In genomic region chr8:78630414-78631164, GRCm38 (mm10) we compare ENCODE assay signal across 8 mouse cellular contexts.
DNase-seq lines count a peak whose midpoint lies in the region; ATAC-seq and TF ChIP-seq lines count a peak whose summit lies in the region.

No protein-coding gene starts in this region.

- TF ChIP-seq CTCF in bone marrow, adult 2 months (IDR thresholded peaks at IDR 0.05; ENCODE audit: control insufficient read depth, insufficient read depth, low read length) = no peak

- no peak overlapping the region for H3K9ac ChIP-seq in hindbrain, embryonic 13.5 days
- H3K9ac ChIP-seq in hindbrain, embryonic 11.5 days (ENCODE audit: low read depth, low read length) = no peak overlapping the region
- no peak overlapping the region for H3K9ac ChIP-seq in liver, embryonic 13.5 days
- H3K9ac ChIP-seq in intestine, embryonic 16.5 days (ENCODE audit: low read depth, low read length) = no peak overlapping the region

- WGBS in hindbrain, embryonic 13.5 days = 48% methylated on average over 19 of the region's 19 CpGs
- WGBS in hindbrain, embryonic 11.5 days = 46% methylated on average over 19 of the region's 19 CpGs
- 11% methylated on average over 19 of the region's 19 CpGs for WGBS in bone marrow, adult 2 months
- 29% methylated on average over 19 of the region's 19 CpGs for WGBS in liver, embryonic 13.5 days (ENCODE audit: insufficient replicate concordance)
- WGBS in intestine, embryonic 16.5 days = 59% methylated on average over 19 of the region's 19 CpGs

- H3K9me3 ChIP-seq in hindbrain, embryonic 13.5 days = no peaks in the 10 kb centered on the region
- no peaks in the 10 kb centered on the region for H3K9me3 ChIP-seq in hindbrain, embryonic 11.5 days (ENCODE audit: control insufficient read depth, low read length)
- H3K9me3 ChIP-seq in liver, embryonic 13.5 days (replicated peaks) = no peaks in the 10 kb centered on the region
- no peaks in the 10 kb centered on the region for H3K9me3 ChIP-seq in intestine, embryonic 16.5 days (ENCODE audit: control insufficient read depth, low read length)

- no peak overlapping the region for H3K4me2 ChIP-seq in hindbrain, embryonic 13.5 days
- H3K4me2 ChIP-seq in hindbrain, embryonic 11.5 days (replicated peaks; ENCODE audit: low read depth, low read length) = no peak overlapping the region
- H3K4me2 ChIP-seq in liver, embryonic 13.5 days = no peak overlapping the region
- no peak overlapping the region for H3K4me2 ChIP-seq in intestine, embryonic 16.5 days (ENCODE audit: low read depth, low read length)

- DNase-seq in hindbrain, embryonic 11.5 days (ENCODE audit: low spot score) = no peak
- DNase-seq in 416B (ENCODE audit: low read depth) = peak; percentile 45
- DNase-seq in liver, embryonic 13.5 days = no peak
- DNase-seq in ovary, postnatal 10 days (ENCODE audit: low spot score) = no peak
- no peak for DNase-seq in urinary bladder, postnatal 25 days (ENCODE audit: low spot score)

- no peaks in the 10 kb centered on the region for H3K36me3 ChIP-seq in hindbrain, embryonic 13.5 days
- H3K36me3 ChIP-seq in hindbrain, embryonic 11.5 days (ENCODE audit: control insufficient read depth, insufficient read depth, low read length) = no peaks in the 10 kb centered on the region
- no peaks in the 10 kb centered on the region for H3K36me3 ChIP-seq in liver, embryonic 13.5 days
- no peaks in the 10 kb centered on the region for H3K36me3 ChIP-seq in intestine, embryonic 16.5 days (ENCODE audit: control insufficient read depth, insufficient read depth, low read length)

- H3K4me3 ChIP-seq in hindbrain, embryonic 13.5 days = no peak overlapping the region
- no peak overlapping the region for H3K4me3 ChIP-seq in hindbrain, embryonic 11.5 days (ENCODE audit: low read depth, low read length)
- peak overlapping the region; percentile 52 for H3K4me3 ChIP-seq in bone marrow, adult 2 months (replicated peaks; ENCODE audit: control insufficient read depth, low read depth, low read length)
- no peak overlapping the region for H3K4me3 ChIP-seq in liver, embryonic 13.5 days (replicated peaks)
- H3K4me3 ChIP-seq in intestine, embryonic 16.5 days (ENCODE audit: low read length) = no peak overlapping the region

- peak overlapping the region; percentile 40; the same call in 1 of the 2 replicates for H3K27ac ChIP-seq in hindbrain, embryonic 13.5 days
- no peak overlapping the region for H3K27ac ChIP-seq in hindbrain, embryonic 11.5 days (ENCODE audit: low read depth, low read length)
- H3K27ac ChIP-seq in bone marrow, adult 2 months (ENCODE audit: control insufficient read depth, insufficient read depth, low read depth, low read length, poor library complexity) = peak overlapping the region; percentile 96
- 0 out of 2 replicates have a peak overlapping the region, but pooled peaks have one; percentile 13 for H3K27ac ChIP-seq in liver, embryonic 13.5 days
- H3K27ac ChIP-seq in intestine, embryonic 16.5 days (ENCODE audit: low read length) = no peak overlapping the region

- H3K4me1 ChIP-seq in hindbrain, embryonic 13.5 days (replicated peaks) = peaks cover 43% of the 10 kb centered on the region
- peaks cover 2% of the 10 kb centered on the region; the same call in 1 of the 2 replicates for H3K4me1 ChIP-seq in hindbrain, embryonic 11.5 days (replicated peaks; ENCODE audit: control insufficient read depth, insufficient read depth, low read length)
- peaks cover 8% of the 10 kb centered on the region for H3K4me1 ChIP-seq in bone marrow, adult 2 months (ENCODE audit: control insufficient read depth, insufficient read depth, low read length)
- no peaks in the 10 kb centered on the region for H3K4me1 ChIP-seq in liver, embryonic 13.5 days (replicated peaks)
- peaks cover 6% of the 10 kb centered on the region for H3K4me1 ChIP-seq in intestine, embryonic 16.5 days (ENCODE audit: control insufficient read depth, insufficient read depth, low read length)

- TF ChIP-seq POLR2A in bone marrow, adult 2 months (IDR thresholded peaks at IDR 0.05; ENCODE audit: borderline replicate concordance, control insufficient read depth, low read depth, low read length) = no peak

- H3K27me3 ChIP-seq in hindbrain, embryonic 13.5 days = 0 out of 2 replicates have a peak, but pooled peaks cover 3% of the 10 kb centered on the region
- H3K27me3 ChIP-seq in hindbrain, embryonic 11.5 days (ENCODE audit: control insufficient read depth, insufficient read depth, low read length) = no peaks in the 10 kb centered on the region
- H3K27me3 ChIP-seq in liver, embryonic 13.5 days = no peaks in the 10 kb centered on the region
- no peaks in the 10 kb centered on the region for H3K27me3 ChIP-seq in intestine, embryonic 16.5 days (replicated peaks; ENCODE audit: control insufficient read depth, insufficient read depth, low read length)

- no peak for ATAC-seq in hindbrain, embryonic 13.5 days (ENCODE audit: low FRiP score)
- no peak for ATAC-seq in hindbrain, embryonic 11.5 days (ENCODE audit: low FRiP score)
- no peak for ATAC-seq in liver, embryonic 13.5 days (ENCODE audit: low read depth)
- no peak for ATAC-seq in intestine, embryonic 16.5 days

Comparison
In these comparisons a context has a peak if more than half of its experiments do, and no peak if none do; other contexts are left out.
1. H3K27ac ChIP-seq: peak in hindbrain, embryonic 13.5 days (single experiment), bone marrow, adult 2 months (single experiment) and liver, embryonic 13.5 days (single experiment); none in hindbrain, embryonic 11.5 days (single experiment) and intestine, embryonic 16.5 days (single experiment).